Mouse (Mus musculus) embryo, embryonic 10.5 days (tissue): Measurements from ENCODE around the gene Pctp.
A peak's percentile ranks its signal among the peaks of the same experiment; 100 is the strongest.

Source experiments
- DNase-seq: peaks from one replicate; pipeline ENCODE4 v3.0.0-alpha.2; 2015; ENCODE audit warnings: low spot score

Pctp gene

DNA sequence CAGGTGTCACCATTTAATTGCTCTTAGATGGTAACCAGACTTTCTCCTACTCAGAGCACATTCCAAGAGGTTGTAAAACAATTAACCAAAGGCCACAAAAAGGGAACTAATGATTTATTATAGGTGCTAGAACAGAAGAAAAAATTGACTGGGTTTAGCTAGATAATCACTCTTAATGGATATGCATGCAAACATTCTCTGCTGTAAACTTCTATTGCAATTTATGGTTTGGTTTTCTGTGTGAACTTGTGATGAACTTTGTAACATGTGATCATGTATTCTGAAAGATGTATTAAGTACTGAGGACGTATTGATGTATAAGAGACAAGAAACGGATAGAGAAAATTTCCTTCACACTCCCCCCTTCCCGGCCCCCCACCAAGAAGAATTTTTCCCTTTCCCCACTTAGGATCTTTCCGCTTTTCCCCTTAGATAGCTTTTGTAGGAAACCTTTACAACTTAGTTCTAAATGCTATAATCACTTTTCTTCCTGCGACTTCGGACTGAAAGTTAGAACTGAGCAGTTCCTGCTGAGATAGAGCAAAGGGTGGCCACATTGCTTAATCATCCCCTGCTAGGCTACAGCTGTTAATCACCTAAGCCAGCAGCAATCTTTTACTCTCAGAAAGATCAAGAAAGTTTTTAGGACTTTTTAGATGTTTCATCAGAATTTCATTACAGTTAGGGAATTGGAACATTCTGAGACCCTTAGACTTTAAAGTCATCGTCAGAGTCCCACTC, 5.3 kb upstream of the Pctp start:
- no peak for DNase-seq

- DNase-seq, result no peak
These were observed 3.4 kb upstream of the Pctp start for GRCm38 (mm10) chr11:90006111-90006510.

DNA sequence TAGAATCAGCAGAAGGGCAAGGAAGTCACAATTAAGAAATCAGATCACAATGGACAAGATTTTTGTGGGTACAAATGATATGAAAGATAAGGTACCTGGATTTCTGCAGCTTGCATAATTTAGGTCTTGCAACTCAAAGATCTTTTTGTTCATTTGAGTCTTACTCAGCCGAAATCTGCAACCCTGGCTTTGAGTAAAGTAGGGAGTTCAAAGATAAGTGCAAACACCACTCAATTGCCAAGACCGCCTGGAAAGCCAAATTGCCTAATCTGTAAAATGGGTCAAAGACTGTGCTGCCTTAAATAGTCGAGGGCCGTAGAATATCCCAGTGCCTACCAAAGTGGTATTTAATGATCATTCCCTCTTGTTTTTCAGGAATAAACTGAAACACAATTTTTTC, 692 bp upstream of the Pctp start:
- no peak for DNase-seq

GRCm38 (mm10) chr11:90002987-90003348, 274 bp upstream of the Pctp start:
- DNase-seq, result no peak

DNA sequence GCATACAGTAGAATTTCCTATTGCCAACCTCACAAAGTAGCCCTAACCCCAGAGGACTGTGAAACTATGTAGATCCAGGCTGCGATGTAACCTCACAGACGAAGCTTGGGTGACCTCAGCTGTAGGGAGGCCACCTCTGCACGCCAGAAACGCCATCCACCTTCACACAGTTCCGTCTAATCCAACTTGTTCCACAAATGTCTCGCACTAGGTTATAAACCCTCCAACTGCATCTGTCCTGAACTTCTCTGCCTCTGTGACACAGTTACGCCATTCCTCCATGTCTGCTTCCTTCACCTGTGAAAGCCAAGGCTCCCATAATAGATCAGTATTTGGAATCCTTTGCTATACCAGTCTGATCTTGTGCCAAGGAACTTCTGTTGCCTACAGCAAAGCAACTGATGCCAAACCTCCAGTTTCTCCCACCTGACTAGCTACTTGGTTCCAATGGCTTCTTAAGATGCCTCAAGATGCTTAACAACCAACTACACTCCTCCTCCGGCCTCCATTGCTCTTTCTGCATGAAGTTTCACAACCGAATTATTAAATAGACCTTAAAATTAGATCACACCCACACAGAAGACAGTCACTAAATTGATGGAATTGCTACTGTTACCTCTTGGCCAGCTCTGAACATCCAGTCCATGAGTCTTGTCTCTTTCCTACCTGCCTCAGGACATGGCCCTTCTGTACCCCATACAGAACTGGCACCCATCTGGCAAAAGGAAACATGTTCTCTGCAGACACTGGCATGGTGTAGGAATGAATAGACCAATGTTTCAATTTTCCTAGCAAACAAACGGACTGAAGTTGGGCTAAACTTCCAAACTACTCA, 1.1 kb downstream of the Pctp start:
- DNase-seq, result no peak

DNA sequence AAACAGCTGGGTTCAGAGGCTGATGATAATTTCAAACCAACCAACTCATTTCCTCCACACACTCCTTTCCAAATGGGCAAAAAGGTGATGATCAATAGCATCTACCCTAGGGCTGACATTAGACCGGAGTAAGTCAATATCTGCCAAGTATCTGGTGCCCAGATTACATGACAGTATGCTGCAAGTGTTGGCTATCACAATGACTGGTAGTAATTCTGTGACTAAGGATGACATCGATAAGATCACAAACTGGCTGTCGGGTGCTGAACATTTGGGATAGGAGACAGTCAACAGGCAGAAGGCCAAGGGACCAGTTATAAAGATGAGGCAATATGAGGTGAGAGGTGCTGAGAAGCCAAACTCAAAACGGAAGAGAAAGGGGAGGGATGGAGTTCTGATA, 2.0 kb downstream of the Pctp start:
- no peak for DNase-seq

GRCm38 (mm10) chr11:89998996-89999770, 3.5 kb downstream of the Pctp start:
- no peak for DNase-seq

GRCm38 (mm10) chr11:89996856-89997255, 5.8 kb downstream of the Pctp start:
- no peak for DNase-seq

DNA sequence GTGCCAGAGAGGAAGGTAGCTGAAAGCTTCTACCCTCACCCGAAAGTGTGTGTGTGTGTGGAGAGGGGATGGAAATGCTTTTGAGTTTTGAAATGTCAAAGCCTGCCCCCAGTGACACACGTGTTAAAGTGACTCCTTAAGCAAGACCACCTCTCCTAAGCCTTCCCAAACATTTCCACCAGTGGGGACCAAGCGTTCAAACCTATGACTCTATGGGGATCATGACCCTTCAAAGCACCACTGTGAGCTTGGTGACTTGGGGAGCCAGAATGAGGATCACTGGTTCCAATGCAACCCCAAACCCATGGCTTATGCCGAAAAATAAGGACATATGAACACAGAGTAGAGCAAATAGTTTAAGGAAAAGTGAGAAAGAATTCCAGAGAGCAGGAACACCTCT, 6.3 kb downstream of the Pctp start:
- no peak for DNase-seq

GRCm38 (mm10) chr11:89995596-89995995, 7.1 kb downstream of the Pctp start:
- DNase-seq, result no peak

GRCm38 (mm10) chr11:89994706-89995105, 8.0 kb downstream of the Pctp start:
- DNase-seq, result no peak

DNA sequence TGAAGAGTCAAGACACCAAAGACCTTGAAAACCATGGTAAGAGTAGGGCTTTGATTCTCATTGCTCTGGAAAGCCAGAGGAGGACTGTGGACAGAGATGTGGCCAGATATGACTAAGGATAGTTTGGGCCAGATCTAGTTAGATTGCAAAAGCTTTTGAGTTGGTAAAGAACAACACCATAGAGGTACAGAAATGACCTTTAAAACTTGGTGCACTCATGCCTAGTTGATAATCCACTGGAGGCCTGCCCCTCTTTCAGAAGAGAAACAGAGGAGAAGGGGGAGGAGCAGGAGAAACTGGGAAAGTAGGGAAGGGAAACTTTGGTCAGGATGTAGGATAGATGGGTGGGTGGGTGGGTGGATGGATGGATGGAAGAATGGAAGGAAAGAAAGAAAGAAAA, 11.0 kb downstream of the Pctp start:
- no peak for DNase-seq

DNA sequence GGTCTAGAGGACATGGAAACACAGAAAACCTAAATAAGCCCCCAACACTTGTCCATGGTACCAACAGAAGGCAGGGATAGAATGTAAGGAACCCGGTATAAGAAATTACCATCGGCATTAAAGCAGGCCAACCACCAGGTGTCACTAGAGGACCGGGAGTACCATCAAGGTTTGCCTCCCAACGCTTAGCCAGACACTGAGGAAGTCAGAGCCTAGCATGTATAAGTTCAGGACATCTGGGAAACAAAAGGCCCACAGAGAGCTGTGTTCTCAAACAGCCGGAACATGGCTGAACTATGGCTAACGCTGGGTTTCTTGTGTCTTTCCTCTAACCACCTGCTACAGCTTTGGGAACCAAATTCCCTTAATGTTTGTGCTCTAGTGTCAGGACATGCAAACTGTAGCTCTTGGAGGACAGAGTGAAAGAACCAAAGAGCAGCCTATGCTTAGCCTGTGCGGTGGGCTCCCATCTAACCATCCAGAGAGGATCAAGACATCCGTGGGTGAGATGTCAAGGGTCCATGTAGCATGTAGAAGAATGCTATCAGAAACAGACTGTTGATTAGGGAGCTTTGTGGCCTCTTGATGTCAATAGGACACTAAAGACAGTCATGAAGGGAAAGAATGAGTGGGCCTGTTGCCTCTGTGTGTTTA, 13.6 kb downstream of the Pctp start:
- peak; percentile 88 for DNase-seq

- DNase-seq, result no peak
These were observed 16.2 kb downstream of the Pctp start for GRCm38 (mm10) chr11:89986516-89986915.

- DNase-seq, result peak; percentile 16
These were observed 17.2 kb downstream of the Pctp start for GRCm38 (mm10) chr11:89985200-89986187.

DNA sequence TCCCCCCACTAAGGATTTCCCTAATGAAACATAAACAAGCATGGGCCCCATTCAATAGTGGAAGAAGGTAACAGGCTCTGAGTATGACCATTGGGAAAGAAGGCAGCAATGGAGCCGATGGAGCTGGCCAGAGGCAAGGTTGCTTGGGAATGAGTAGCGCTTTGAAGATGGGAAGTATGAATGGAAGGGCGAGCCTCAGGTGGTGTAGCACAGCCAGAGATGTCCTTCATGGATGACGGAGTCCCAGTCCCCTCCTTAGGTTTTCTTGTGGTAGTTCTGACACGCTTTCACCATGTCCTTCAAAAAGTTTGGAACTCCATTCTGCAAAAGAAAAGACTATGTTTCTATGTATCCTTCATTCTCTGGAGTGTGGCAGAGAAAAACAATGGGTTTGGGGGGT, 18.3 kb downstream of the Pctp start:
- no peak for DNase-seq

- DNase-seq, result no peak
These were observed 19.8 kb downstream of the Pctp start for GRCm38 (mm10) chr11:89982918-89983317.

- DNase-seq, result no peak
These were observed 22.6 kb downstream of the Pctp start for GRCm38 (mm10) chr11:89980106-89980505.

DNA sequence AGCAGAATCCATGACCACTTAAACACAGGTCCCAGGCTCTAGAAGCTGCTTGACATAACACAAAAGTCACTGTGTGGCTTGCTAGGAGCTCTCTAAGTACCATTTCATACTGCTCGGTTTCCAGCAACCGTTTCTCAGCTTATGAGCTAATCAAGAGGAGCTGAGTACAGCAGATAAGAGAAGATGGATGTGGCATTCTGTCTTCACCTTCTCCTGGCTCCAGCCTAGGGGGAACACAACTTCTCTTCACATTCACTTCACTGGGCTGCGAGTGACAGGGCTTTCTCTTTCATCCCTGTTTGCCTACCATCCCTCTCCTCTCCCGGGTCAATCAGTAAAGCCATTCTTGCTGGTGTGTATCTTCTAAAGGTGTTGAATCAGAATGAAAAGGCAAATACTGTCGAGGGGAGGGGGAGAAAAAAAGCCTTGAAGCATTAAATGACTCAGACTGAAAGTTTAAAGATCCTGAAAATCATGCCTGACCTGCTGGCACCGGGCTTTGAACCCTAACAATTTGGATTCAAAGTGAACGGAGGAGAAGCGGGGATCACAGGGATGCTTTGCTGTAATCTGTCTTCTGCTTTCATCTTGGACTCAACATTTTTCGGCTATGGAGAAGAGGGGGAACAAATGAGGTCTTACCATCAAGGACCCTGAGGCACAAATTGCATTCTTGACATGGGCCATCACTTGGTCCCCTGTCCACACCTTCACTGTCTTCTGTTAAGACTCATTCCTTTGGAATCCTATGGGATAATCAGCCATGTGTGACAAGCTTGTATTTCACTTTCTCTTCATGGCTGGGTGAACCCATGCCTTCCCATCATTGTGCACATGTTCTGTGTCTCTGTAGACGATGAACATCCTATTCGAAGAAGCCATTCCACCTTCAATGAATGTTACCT, 23.5 kb downstream of the Pctp start:
- DNase-seq, result peak; percentile 10

DNA sequence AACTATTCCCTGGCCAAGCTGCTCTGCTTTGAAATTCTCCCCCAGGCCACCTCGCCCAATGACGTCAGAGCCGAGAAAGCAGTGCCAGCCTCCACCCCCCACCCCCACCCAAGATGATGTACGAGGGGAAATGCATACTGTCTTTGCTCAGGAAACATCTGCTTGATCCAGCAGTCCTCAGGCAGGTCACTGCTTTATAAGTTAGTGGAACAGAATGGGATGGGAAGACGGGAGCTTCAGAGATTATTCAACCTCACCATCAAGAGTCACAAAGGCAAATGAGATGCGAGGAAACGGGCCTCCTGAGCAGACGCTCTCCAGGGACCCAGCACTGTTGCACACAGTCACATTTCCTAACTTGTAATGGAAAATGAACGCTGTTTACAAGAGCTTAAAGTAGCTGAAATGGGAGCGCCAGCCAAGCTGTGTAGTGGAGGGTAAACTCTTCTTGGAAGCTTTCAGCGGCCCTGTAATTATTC, 24.3 kb downstream of the Pctp start:
- peak; percentile 22 for DNase-seq
